Mouse (Mus musculus) kidney, embryonic 15.5 days (tissue): Measurements from ENCODE around the gene Aldh1l1. TPM values are rescaled to one million over a fixed set of nuclear protein-coding genes. Genes with fewer than 3 reads are reported as not detected.

Experiments used
- ATAC-seq: fragments of 200-750 bp; cut with Nextera tagmentation; replicated peaks from 2 replicates; pipeline ENCODE4 v1.8.0; 2017; ENCODE audit warnings: moderate TSS enrichment; ENCODE audit not compliant: low FRiP score
- H3K27ac ChIP-seq: fragments of 300-500 bp; sonication (generic); 2 replicates; pipeline ENCODE4 v1.5.1; 2015; ENCODE audit warnings: mild to moderate bottlenecking, inconsistent platforms
- H3K27me3 ChIP-seq: fragments of 300-500 bp; sonication (generic); 2 replicates; pipeline ENCODE4 v1.6.1; 2015; ENCODE audit warnings: inconsistent platforms
- H3K36me3 ChIP-seq: fragments of 300-500 bp; sonication (generic); 2 replicates; pipeline ENCODE4 v1.6.1; 2015; ENCODE audit warnings: inconsistent platforms
- H3K4me1 ChIP-seq: fragments of 300-500 bp; sonication (generic); 2 replicates; pipeline ENCODE4 v1.6.1; 2015; ENCODE audit warnings: inconsistent platforms
- H3K4me2 ChIP-seq: fragments of 300-500 bp; sonication (generic); 2 replicates; pipeline ENCODE4 v1.6.1; 2015; ENCODE audit warnings: moderate library complexity, mild to moderate bottlenecking, inconsistent platforms
- H3K4me3 ChIP-seq: fragments of 300-500 bp; sonication (generic); replicated peaks from 2 replicates; pipeline ENCODE4 v1.5.1; 2015; ENCODE audit warnings: mild to moderate bottlenecking, inconsistent platforms
- H3K9ac ChIP-seq: fragments of 300-500 bp; sonication (generic); 2 replicates; pipeline ENCODE4 v1.6.1; 2015; ENCODE audit warnings: mild to moderate bottlenecking, inconsistent platforms
- H3K9me3 ChIP-seq: fragments of 300-500 bp; sonication (generic); replicated peaks from 2 replicates; pipeline ENCODE4 v1.6.1; 2016; ENCODE audit warnings: inconsistent platforms
- WGBS: fragments of 180-500 bp; shearing (Covaris S2); methylation state at CpG from one replicate; pipeline ENCODE4 v1.1.7; 2015; ENCODE audit warnings: mixed read lengths; 5-methylcytosine and 5-hydroxymethylcytosine counted together
- polyA plus RNA-seq: library from polyadenylated mRNA; unstranded; fragments of >200 nt; fragmentation: Nextera tagmentation; extraction: Ambion mirVana; gene quantifications from 2 replicates; pipeline ENCODE4 v1.2.1, GENCODE M21; 2015

Gene Aldh1l1
- polyA plus RNA-seq, 1 experiment from 2014 or later: 13.8 TPM

DNA sequence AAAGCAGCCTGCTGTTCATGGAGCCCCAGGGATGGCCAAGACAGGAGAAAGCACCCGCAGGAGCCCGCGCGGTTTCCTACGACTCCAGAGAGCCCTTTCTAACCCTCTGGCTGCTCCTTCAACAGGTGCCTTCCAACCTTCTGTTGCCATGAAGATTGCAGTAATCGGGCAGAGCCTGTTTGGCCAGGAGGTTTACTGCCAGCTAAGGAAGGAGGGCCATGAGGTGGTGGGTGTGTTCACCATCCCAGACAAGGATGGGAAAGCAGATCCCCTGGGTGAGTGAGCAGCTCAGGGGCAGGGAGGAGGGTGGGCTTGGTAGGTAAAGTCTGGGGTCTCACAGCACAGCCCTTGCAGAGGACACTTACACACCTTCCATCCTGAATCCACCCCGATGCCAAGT lies 70.8 kb downstream of the Aldh1l1 start:
- H3K27ac ChIP-seq: no peak overlapping the region
- no peaks in the 10 kb centered on the region for H3K36me3 ChIP-seq
- no peak for ATAC-seq
- H3K4me3 ChIP-seq: no peak overlapping the region
- 85% methylated on average over 7 of the region's 7 CpGs for WGBS
- no peak overlapping the region for H3K9ac ChIP-seq
- no peak overlapping the region for H3K4me2 ChIP-seq
- no peaks in the 10 kb centered on the region for H3K27me3 ChIP-seq
- H3K4me1 ChIP-seq: 0 out of 2 replicates have a peak, but pooled peaks cover 5% of the 10 kb centered on the region
- H3K9me3 ChIP-seq: no peaks in the 10 kb centered on the region

GRCm38 (mm10) chr6:90557829-90558693 lies 71.8 kb downstream of the Aldh1l1 start:
- no peak for ATAC-seq

GRCm38 (mm10) chr6:90560390-90561058 lies 74.3 kb downstream of the Aldh1l1 start:
- Histone ChIP-seq H3K9me3 (no peaks in the 10 kb centered on the region), H3K4me2 (no peak overlapping the region), H3K27ac (no peak overlapping the region), H3K9ac (no peak overlapping the region), H3K4me1 (0 out of 2 replicates have a peak, but pooled peaks cover 5% of the 10 kb centered on the region), H3K4me3 (no peak overlapping the region), H3K27me3 (no peaks in the 10 kb centered on the region), H3K36me3 (no peaks in the 10 kb centered on the region)
- ATAC-seq: no peak
- 76% methylated on average over 3 of the region's 3 CpGs for WGBS

More at GRCm38 (mm10) chr6:90557829-90558693, 71.8 kb downstream of the Aldh1l1 start:
- Histone ChIP-seq H3K4me2 (no peak overlapping the region), H3K36me3 (no peaks in the 10 kb centered on the region), H3K9me3 (no peaks in the 10 kb centered on the region), H3K27me3 (no peaks in the 10 kb centered on the region), H3K4me1 (0 out of 2 replicates have a peak, but pooled peaks cover 5% of the 10 kb centered on the region), H3K9ac (no peak overlapping the region), H3K4me3 (no peak overlapping the region), H3K27ac (no peak overlapping the region)
- WGBS: 74% methylated on average over 6 of the region's 6 CpGs

GRCm38 (mm10) chr6:90561234-90561781 lies 75.1 kb downstream of the Aldh1l1 start:
- Histone ChIP-seq H3K27me3 (no peaks in the 10 kb centered on the region), H3K4me2 (no peak overlapping the region), H3K27ac (peak overlapping the region; percentile 10; the same call in 1 of the 2 replicates), H3K9me3 (no peaks in the 10 kb centered on the region), H3K4me3 (no peak overlapping the region), H3K9ac (no peak overlapping the region), H3K36me3 (no peaks in the 10 kb centered on the region), H3K4me1 (0 out of 2 replicates have a peak, but pooled peaks cover 5% of the 10 kb centered on the region)
- WGBS: 43% methylated on average over 2 of the region's 2 CpGs
- ATAC-seq: no peak

DNA sequence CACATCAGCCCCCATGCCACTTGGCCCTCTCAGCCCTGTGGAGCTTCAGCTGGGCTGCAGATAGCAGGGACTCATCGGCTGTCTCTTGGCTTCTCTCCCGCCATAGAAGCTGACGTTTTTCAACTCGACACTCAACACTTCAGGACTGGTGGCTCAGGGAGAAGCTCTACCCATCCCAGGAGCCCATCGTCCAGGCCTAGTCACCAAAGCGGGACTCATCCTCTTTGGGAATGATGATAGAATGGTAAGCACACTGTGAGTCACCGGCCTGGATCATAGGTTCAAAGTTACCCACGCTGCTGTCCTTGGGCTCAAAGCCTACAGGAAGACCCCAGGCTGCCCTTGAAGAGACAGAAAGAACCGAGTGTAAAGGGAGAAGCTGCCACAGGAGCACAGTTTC lies 78.0 kb downstream of the Aldh1l1 start:
- no peaks in the 10 kb centered on the region for H3K27me3 ChIP-seq
- no peak for ATAC-seq
- H3K9ac ChIP-seq: no peak overlapping the region
- no peaks in the 10 kb centered on the region for H3K9me3 ChIP-seq
- H3K27ac ChIP-seq: no peak overlapping the region
- H3K4me3 ChIP-seq: no peak overlapping the region
- no peak overlapping the region for H3K4me2 ChIP-seq
- 82% methylated on average over 9 of the region's 9 CpGs for WGBS
- 0 out of 2 replicates have a peak, but pooled peaks cover 5% of the 10 kb centered on the region for H3K4me1 ChIP-seq
- H3K36me3 ChIP-seq: no peaks in the 10 kb centered on the region

DNA sequence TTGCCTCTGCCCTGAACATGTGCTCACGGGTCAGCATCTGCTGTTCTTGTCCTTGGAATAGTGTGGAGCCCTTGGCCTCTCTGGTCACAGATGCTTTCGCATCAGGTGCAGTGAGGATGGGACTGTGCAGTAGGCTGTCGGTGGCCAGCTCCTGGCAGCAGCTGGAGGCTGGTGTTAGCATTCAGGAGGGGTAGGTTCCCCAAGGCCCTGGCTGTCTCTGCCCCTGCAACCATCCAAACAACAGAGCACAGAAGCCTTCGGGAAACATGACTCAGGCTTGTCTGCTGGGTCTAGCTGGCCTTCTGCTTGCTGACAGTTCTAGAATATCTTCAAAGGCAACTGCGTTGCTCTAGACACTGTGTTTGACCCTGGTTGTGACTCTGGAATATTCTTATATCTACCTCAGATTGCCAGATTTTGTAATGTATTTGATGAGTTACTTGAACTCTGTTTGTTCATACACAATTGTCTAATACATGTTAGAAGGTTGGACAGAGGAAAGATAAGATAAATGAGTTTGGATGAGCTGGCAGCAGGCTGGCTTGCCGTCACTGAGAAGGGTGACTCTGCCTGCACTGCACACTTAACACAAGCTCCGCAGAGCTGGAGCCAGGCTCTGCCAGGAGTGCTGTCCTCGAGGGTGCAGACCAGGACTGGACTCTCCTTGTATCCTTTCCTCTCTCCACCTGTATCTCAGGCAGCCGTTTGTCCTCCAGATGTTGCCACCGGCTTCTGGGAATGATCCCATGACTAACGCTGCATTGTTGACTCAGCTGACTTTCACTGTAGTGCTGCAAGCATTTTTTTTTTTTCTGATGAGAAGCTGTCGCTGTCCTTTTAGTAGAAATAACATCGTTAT lies 79.4 kb downstream of the Aldh1l1 start:
- Histone ChIP-seq H3K9me3 (no peaks in the 10 kb centered on the region), H3K4me2 (no peak overlapping the region), H3K27me3 (no peaks in the 10 kb centered on the region), H3K4me1 (peaks cover 14% of the 10 kb centered on the region), H3K36me3 (no peaks in the 10 kb centered on the region), H3K27ac (no peak overlapping the region), H3K9ac (no peak overlapping the region), H3K4me3 (no peak overlapping the region)
- WGBS: 46% methylated on average over 13 of the region's 13 CpGs
- no peak for ATAC-seq

DNA sequence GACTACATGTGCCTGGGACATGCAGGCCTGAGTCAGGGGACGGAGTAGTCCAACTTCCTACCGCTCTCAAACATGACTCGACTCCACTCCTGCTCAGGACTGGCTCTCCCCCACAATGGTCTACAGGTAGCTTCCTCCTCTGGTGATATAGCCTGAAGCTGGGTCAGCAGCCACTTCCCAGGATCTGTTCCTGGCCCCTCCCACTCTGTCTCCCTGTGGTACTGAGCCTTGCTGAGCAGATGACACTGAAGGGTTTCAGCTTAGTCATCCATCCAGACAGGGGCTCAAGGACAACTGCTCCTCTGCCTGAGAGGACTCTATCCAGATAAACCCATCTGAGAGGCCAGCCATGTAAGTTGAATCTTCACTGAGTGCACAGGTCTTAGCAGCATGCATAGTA lies 81.3 kb downstream of the Aldh1l1 start:
- no peaks in the 10 kb centered on the region for H3K9me3 ChIP-seq
- no peak overlapping the region for H3K9ac ChIP-seq
- peak; percentile 31; the same call in 1 of the 2 replicates for ATAC-seq
- no peaks in the 10 kb centered on the region for H3K36me3 ChIP-seq
- H3K4me2 ChIP-seq: no peak overlapping the region
- 51% methylated on average over 3 of the region's 3 CpGs for WGBS
- H3K27me3 ChIP-seq: no peaks in the 10 kb centered on the region
- no peak overlapping the region for H3K27ac ChIP-seq
- H3K4me3 ChIP-seq: no peak overlapping the region
- H3K4me1 ChIP-seq: peaks cover 10% of the 10 kb centered on the region

DNA sequence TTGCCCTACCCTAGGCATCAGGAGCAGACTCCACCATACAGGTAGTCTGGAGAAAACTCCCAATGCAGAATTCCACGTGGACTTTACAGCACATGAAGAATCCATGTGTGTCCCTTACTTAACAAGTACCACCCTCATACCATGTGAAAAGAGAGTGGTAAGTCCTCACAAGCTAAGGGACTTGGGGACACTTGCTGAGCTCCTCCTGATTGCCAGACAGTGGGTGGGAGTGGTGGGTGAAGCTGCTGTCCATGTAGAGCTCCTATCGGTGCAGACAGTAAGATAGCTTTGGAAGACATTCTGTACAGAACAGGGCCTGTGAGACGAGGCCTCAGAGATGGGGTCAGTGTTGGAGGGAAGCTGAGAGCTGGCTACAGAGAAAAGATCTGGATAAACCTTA lies 81.7 kb downstream of the Aldh1l1 start:
- Histone ChIP-seq H3K27ac (no peak overlapping the region), H3K36me3 (no peaks in the 10 kb centered on the region), H3K4me1 (peaks cover 10% of the 10 kb centered on the region), H3K4me2 (no peak overlapping the region), H3K27me3 (no peaks in the 10 kb centered on the region), H3K4me3 (no peak overlapping the region), H3K9me3 (no peaks in the 10 kb centered on the region), H3K9ac (no peak overlapping the region)
- no peak for ATAC-seq
- WGBS: 75% methylated on average over 3 of the region's 3 CpGs

DNA sequence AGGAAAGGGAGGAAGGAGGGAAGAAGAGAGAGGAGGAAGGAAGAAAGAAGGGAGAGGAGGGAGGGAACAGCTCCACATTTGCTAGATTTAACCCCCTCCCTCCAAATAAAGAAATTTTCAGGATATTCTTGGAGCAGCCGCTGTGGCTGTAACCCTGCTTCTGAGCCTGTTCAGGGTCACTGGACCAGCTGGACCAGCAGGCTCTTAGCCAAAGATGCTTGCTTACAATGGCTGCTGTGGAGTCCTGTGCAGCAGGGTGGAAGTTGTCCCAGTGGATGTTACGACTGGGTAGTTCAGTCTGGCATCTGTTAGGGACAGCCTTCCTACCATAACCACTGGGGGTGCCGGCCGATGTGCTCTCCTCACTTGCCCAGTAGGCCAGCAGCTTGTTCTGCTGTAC lies 82.5 kb downstream of the Aldh1l1 start:
- Histone ChIP-seq H3K27ac (no peak overlapping the region), H3K4me2 (no peak overlapping the region), H3K9me3 (no peaks in the 10 kb centered on the region), H3K4me3 (no peak overlapping the region), H3K9ac (no peak overlapping the region), H3K27me3 (no peaks in the 10 kb centered on the region), H3K4me1 (peaks cover 10% of the 10 kb centered on the region), H3K36me3 (no peaks in the 10 kb centered on the region)
- 66% methylated on average over 4 of the region's 4 CpGs for WGBS
- ATAC-seq: no peak

- Histone ChIP-seq H3K9ac (no peak overlapping the region), H3K36me3 (no peaks in the 10 kb centered on the region), H3K4me3 (no peak overlapping the region), H3K27me3 (no peaks in the 10 kb centered on the region), H3K4me2 (no peak overlapping the region), H3K4me1 (peaks cover 10% of the 10 kb centered on the region), H3K9me3 (no peaks in the 10 kb centered on the region), H3K27ac (no peak overlapping the region)
- no peak for ATAC-seq
- 43% methylated on average over 12 of the region's 12 CpGs for WGBS
These were observed 83.6 kb downstream of the Aldh1l1 start for GRCm38 (mm10) chr6:90569736-90570383.

- Histone ChIP-seq H3K4me1 (peaks cover 10% of the 10 kb centered on the region), H3K27me3 (no peaks in the 10 kb centered on the region), H3K9me3 (no peaks in the 10 kb centered on the region), H3K36me3 (no peaks in the 10 kb centered on the region), H3K9ac (no peak overlapping the region), H3K4me2 (no peak overlapping the region), H3K4me3 (no peak overlapping the region), H3K27ac (no peak overlapping the region)
- ATAC-seq: no peak
- 56% methylated on average over 8 of the region's 8 CpGs for WGBS
These were observed 84.2 kb downstream of the Aldh1l1 start for GRCm38 (mm10) chr6:90570392-90570791.
